Mouse (Mus musculus) midbrain, embryonic 10.5 days (tissue): ENCODE results near the gene Cd2bp2. TPM values are rescaled to one million over a fixed set of nuclear protein-coding genes. Genes with fewer than 3 reads are reported as not detected.

Experiments
- DNase-seq: peaks from one replicate; pipeline ENCODE4 v3.0.0-alpha.2; 2017; ENCODE audit warnings: low spot score
- H3K27ac ChIP-seq: fragments of 300-500 bp; sonication (generic); replicated peaks from 2 replicates; pipeline ENCODE4 v1.5.1; 2016; ENCODE audit warnings: mild to moderate bottlenecking
- H3K27me3 ChIP-seq: fragments of 300-500 bp; sonication (generic); 2 replicates; pipeline ENCODE4 v1.6.1; 2016; ENCODE audit warnings: low read depth, mild to moderate bottlenecking; ENCODE audit not compliant: poor library complexity, severe bottlenecking
- H3K36me3 ChIP-seq: fragments of 300-500 bp; sonication (generic); 2 replicates; pipeline ENCODE4 v1.6.1; 2016; ENCODE audit warnings: mild to moderate bottlenecking, moderate library complexity
- H3K4me1 ChIP-seq: fragments of 300-500 bp; sonication (generic); 2 replicates; pipeline ENCODE4 v1.6.1; 2016
- H3K4me3 ChIP-seq: fragments of 300-500 bp; sonication (generic); 2 replicates; pipeline ENCODE4 v1.5.1; 2016; ENCODE audit warnings: mild to moderate bottlenecking, moderate library complexity
- H3K9me3 ChIP-seq: fragments of 300-500 bp; sonication (generic); replicated peaks from 2 replicates; pipeline ENCODE4 v1.6.1; 2016; ENCODE audit warnings: mild to moderate bottlenecking
- WGBS: fragments of 180-500 bp; shearing (Covaris S2); methylation state at CpG from one replicate; pipeline ENCODE4 v1.1.7; 2016; 5-methylcytosine and 5-hydroxymethylcytosine counted together
- polyA plus RNA-seq: library from polyadenylated mRNA; unstranded; fragments of >200 nt; fragmentation: Nextera tagmentation; extraction: Ambion mirVana; gene quantifications from 2 replicates; pipeline ENCODE4 v1.2.1, GENCODE M21; 2016

The Cd2bp2 gene
- polyA plus RNA-seq, 1 experiment from 2014 or later: 94.3 TPM

DNA sequence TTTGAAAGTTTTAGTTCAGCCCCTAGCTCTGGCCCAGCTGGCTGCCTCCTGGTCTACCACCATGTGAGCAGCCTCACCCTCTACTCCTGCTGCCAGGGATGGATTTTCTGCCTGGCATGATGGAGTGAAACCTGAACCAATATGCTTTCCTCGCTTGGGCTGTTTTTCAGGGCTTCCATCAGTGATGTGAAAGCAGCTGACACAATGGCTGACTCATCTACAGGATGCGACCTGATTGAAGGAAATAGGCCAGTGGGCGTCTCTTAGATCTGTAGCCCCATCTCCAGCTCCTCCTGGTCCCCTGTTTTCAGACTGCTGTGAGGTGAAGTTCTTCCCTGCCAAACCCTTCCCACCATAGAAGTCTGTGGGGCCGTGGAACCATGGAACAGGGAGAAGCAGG is 18.9 kb downstream of the Cd2bp2 start:
- Histone ChIP-seq H3K9me3 (0 out of 2 replicates have a peak, but pooled peaks cover 3% of the 10 kb centered on the region), H3K27me3 (no peaks in the 10 kb centered on the region), H3K4me1 (no peaks in the 10 kb centered on the region), H3K27ac (no peak overlapping the region), H3K4me3 (no peak overlapping the region), H3K36me3 (no peaks in the 10 kb centered on the region)
- 79% methylated on average over 4 of the region's 4 CpGs for WGBS
- no peak for DNase-seq

DNA sequence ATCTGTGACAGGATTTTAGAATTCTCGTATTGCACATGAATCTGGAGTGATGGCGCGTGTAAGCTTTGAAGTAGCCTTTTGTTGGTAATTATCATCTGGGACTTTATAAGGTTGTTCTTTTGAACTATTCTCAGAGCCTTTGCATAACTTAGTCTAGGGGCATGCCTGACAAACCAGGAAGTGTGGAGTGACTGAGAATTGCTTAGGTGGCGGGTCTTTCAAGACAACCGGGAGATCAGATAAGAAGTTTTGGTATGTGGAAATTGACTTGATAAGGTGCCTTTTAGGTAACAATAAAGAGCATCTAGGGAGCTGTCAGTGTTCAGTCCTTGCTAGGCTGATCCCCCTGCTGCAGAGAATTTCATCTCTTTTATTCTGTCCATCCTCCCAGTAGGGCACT is 29.3 kb downstream of the Cd2bp2 start:
- Histone ChIP-seq H3K9me3 (no peaks in the 10 kb centered on the region), H3K4me3 (no peak overlapping the region), H3K27me3 (no peaks in the 10 kb centered on the region), H3K4me1 (no peaks in the 10 kb centered on the region), H3K27ac (no peak overlapping the region), H3K36me3 (no peaks in the 10 kb centered on the region)
- 93% methylated on average over 5 of the region's 5 CpGs for WGBS
- DNase-seq: no peak

DNA sequence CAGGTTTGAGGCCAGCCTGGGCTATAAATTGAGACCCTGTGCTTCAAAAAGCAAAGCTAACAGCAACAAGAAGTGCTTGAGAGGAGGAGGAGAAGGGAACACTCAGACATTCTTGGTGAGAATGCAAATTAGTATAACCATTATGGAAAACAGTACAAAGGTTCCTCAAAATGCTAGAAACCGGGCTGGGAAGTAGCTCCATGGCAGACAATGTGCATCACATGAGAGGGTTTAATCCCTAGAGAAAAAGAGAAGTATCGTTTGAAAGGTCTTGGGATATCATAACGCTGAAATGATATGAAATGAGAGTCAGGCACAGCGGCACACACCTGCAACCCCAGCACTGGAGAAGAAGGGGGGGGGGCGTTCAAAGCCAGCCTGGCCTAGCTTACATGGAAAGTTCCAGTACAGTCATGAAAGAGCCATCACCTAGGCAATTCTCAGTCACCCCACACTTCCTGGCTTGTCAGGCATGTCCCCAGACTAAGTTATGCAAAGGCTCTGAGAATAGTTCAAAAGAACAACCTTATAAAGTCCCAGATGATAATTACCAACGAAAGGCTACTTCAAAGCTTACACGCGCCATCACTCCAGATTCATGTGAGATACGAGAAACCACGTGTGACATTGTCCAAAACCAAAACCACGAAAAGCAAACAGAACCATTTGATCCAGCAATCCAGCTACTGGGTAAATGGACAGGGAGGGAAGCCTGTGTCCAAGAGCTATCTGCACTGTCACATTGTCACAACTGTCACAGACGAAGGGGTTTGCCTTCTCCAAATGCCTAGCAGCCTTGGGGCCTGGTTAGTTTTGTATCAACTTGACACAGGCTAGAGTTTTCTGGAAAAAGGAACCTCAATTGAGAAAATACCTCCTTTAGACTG is 30.0 kb downstream of the Cd2bp2 start:
- Histone ChIP-seq H3K4me3 (no peak overlapping the region), H3K27me3 (no peaks in the 10 kb centered on the region), H3K36me3 (no peaks in the 10 kb centered on the region), H3K9me3 (no peaks in the 10 kb centered on the region), H3K4me1 (no peaks in the 10 kb centered on the region), H3K27ac (no peak overlapping the region)
- 88% methylated on average over 12 of the region's 12 CpGs for WGBS
- DNase-seq: no peak

DNA sequence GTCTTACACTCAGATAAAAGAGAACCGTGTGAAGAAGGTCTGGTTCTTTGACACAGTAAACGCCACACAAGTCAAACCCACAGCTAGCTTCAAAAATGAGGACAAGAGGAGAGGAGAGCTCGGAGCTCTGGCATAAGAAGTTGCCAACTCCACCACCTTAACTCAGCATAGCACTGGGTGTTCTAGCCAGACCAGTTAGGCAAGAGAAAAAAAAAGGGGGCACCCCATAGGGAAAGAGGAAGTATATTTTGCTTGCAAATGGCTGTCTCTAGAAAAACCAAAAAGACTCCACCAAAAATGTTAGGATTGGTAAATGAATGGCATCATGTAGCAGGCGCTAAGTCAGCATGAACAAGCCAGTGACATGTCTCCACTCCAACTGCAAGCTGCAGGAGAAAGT is 31.8 kb downstream of the Cd2bp2 start:
- WGBS: 80% methylated on average over 4 of the region's 4 CpGs
- no peak overlapping the region for H3K27ac ChIP-seq
- H3K4me3 ChIP-seq: no peak overlapping the region
- H3K36me3 ChIP-seq: no peaks in the 10 kb centered on the region
- no peaks in the 10 kb centered on the region for H3K9me3 ChIP-seq
- no peak for DNase-seq
- H3K4me1 ChIP-seq: no peaks in the 10 kb centered on the region
- H3K27me3 ChIP-seq: no peaks in the 10 kb centered on the region

DNA sequence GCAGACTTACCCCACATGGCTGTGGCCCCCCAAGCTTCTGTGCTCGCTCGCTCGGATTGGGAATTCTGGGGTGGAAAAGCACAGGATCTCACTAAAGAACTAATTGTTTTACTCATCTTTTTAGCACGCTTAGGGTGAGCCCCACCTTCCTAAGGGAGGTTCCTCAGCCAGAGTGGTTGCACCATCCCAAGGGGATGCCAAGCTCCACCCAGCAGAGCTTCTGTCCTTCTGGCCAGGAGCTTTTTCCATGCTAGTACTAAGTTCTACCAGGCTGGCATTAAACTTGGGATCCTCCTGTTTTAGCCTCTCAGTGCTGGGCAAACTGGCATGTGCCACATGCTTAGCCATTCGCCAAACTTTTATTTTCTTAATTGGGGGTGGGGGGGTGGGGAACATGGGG is 33.3 kb downstream of the Cd2bp2 start:
- Histone ChIP-seq H3K27ac (no peak overlapping the region), H3K9me3 (no peaks in the 10 kb centered on the region), H3K36me3 (no peaks in the 10 kb centered on the region), H3K4me3 (no peak overlapping the region), H3K4me1 (no peaks in the 10 kb centered on the region), H3K27me3 (no peaks in the 10 kb centered on the region)
- DNase-seq: no peak
- WGBS: 92% methylated on average over 5 of the region's 5 CpGs

DNA sequence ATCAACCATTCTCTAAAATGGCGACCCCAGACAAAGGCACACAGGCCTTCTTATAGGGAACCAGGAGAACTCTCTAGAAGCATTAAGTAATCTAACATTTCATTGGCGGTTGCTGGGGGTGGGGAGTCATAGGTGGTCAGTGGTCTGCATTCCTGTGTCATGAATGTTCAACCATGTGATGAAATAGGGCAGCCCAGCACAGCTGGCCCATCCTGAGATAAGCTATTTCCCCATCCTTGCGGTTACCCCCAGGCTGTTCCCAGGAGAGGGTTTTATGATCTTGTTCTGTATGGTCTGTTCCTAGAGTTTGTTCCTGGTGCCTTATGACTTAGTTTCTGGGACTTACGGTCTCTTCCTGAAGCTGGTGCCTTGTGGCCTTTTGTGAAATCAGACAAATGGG is 38.3 kb downstream of the Cd2bp2 start:
- H3K36me3 ChIP-seq: no peaks in the 10 kb centered on the region
- H3K4me1 ChIP-seq: no peaks in the 10 kb centered on the region
- no peak overlapping the region for H3K27ac ChIP-seq
- WGBS: 89% methylated on average over 4 of the region's 4 CpGs
- no peaks in the 10 kb centered on the region for H3K9me3 ChIP-seq
- H3K27me3 ChIP-seq: no peaks in the 10 kb centered on the region
- H3K4me3 ChIP-seq: no peak overlapping the region
- DNase-seq: no peak

DNA sequence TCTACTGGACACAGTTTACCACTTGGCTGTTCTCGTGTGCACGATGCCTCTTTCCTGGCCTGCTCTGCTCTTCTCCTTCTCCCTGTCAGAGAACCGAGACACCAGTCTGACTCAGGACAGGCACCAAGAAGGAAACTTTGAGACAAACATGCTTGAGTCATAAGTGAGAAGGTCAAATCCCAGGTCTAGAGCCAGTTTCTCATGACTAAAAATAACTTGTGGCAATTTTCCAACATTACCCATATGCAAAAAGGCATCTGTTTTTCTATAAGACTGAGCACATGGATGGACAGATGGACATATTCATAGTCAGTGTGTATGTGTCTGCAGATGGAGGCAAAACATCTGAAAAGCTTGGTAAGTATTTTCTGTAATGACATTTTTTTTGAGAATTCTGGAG is 42.4 kb downstream of the Cd2bp2 start:
- no peaks in the 10 kb centered on the region for H3K27me3 ChIP-seq
- 97% methylated on average over 3 of the region's 3 CpGs for WGBS
- no peak overlapping the region for H3K27ac ChIP-seq
- H3K9me3 ChIP-seq: no peaks in the 10 kb centered on the region
- no peak overlapping the region for H3K4me3 ChIP-seq
- no peaks in the 10 kb centered on the region for H3K4me1 ChIP-seq
- DNase-seq: no peak
- no peaks in the 10 kb centered on the region for H3K36me3 ChIP-seq

DNA sequence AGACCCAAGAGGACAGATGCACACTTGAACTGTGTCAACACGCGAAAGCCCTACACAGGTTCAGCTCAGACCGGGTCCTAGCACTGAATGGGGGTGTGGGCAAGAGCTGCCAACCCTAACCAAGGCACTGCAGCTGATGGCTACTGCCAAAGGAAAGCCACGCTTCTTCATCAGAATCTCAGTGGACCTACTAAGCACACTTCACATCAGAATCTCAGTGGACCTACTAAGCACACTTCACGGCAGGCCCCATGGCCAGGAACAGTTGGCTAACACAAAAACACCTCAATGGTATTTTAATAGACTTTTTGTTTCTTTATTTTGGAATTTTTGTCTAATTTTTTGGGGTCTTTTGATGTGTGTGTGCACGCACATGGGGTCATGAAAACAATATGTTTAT is 43.4 kb downstream of the Cd2bp2 start:
- WGBS: 91% methylated on average over 6 of the region's 6 CpGs
- no peaks in the 10 kb centered on the region for H3K27me3 ChIP-seq
- no peaks in the 10 kb centered on the region for H3K36me3 ChIP-seq
- H3K4me3 ChIP-seq: no peak overlapping the region
- H3K27ac ChIP-seq: no peak overlapping the region
- H3K9me3 ChIP-seq: no peaks in the 10 kb centered on the region
- DNase-seq: no peak
- H3K4me1 ChIP-seq: no peaks in the 10 kb centered on the region

DNA sequence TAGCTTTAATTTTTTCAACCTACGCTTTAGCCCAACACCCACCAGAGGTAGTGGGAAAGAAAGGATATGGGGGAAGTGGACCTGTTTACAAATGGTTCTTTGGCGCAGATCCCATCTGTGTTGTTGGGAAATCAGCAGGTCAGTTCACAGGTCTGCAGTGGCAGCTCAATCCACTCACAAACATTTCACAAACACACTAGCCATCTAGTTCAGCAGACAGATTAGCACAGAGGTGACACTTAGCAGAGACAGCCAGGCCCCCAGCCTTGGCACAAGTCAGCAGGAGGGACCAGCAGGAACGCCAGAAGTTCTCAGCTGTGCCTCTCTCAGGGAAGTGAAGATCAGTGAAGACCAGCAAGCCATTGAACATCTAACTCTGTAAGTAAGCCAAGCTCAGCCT is 47.9 kb downstream of the Cd2bp2 start:
- H3K27ac ChIP-seq: no peak overlapping the region
- no peak for DNase-seq
- no peak overlapping the region for H3K4me3 ChIP-seq
- WGBS: 84% methylated on average over 3 of the region's 3 CpGs
- no peaks in the 10 kb centered on the region for H3K27me3 ChIP-seq
- peaks cover 17% of the 10 kb centered on the region for H3K4me1 ChIP-seq
- no peaks in the 10 kb centered on the region for H3K9me3 ChIP-seq
- no peaks in the 10 kb centered on the region for H3K36me3 ChIP-seq

DNA sequence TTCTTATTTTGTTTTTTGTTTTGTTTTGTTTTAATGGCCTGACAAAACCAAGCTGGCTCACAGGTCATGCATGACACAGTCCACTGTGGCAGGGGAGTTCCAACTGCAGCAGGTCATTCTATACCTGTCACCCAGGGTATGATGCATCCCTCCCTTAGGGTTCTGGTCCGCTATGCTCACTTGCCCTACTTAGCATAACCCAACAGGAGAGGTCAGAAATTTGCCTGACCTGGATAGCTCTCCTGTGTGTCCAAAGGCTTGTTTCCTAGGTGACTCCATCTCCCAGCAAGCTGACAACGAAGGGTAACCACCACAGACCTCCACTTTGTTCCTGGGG is 49.6 kb downstream of the Cd2bp2 start:
- 50% methylated on average over 2 of the region's 2 CpGs for WGBS
- Histone ChIP-seq H3K9me3 (no peaks in the 10 kb centered on the region), H3K4me3 (no peak overlapping the region), H3K27ac (no peak overlapping the region), H3K4me1 (peaks cover 17% of the 10 kb centered on the region), H3K36me3 (no peaks in the 10 kb centered on the region), H3K27me3 (no peaks in the 10 kb centered on the region)
- DNase-seq: no peak

DNA sequence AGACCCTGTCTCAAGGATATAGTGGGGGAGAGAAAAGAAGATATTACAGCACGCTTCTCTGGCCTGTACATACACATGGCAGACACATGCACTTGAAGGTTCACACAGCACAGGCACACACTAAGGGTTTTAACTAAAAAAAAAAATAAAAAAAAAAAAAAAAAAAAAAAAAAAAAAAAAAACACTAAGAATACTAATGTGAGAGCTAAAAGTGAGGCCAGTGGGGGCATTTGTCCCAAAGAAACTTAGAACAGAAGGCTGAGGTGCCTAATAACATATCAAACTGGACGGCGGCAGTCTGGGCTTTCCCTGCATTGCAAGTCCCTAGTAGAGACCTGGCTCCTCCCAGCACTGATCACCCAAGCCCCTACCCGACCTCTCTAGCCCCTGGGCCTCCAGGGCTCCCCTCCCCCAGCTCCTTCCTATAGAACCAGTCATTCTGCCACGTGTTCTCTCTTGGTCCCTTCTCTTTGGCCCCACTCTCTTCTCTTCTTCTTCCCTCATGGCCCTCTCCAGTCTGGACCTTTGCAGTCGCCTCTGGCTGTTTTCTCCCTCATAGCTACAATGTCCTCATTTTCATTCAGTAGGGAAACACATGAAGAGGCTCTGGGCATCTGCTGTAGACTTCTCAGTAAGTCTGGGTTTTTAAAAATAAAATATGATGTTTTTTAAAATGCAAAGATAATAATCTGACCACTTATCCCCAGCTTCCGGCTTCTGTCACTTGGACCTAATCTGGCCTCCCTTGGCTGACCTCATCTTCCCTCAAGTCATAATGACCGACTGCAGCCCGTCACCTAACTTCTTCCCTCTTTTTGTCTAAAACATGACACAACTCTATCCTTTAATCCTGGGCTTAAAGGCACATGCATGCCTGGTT is 50.2 kb downstream of the Cd2bp2 start:
- 51% methylated on average over 9 of the region's 9 CpGs for WGBS
- H3K36me3 ChIP-seq: no peaks in the 10 kb centered on the region
- H3K9me3 ChIP-seq: no peaks in the 10 kb centered on the region
- H3K27ac ChIP-seq: no peak overlapping the region; the same call in 1 of the 2 replicates
- H3K27me3 ChIP-seq: no peaks in the 10 kb centered on the region
- no peak overlapping the region for H3K4me3 ChIP-seq
- peaks cover 17% of the 10 kb centered on the region for H3K4me1 ChIP-seq
- DNase-seq: peak; percentile 31

DNA sequence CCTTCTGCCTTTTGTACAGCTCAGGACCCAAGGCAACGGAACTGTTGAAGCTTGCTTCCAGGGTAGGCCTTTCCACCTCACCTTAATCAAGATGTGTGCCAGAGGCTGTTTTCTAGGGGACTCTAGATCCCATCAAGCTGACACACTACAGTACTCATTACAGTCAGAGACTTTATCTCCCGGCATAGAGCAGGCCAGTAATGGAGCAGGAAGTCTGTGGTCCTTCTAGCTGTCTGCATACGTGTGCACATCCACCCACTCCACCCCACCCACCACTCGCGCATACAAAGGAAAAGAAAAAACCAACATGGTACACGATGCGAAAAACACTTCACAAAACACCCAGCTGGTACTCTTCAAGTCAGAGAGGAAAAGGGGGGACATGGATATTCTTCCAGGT is 51.4 kb downstream of the Cd2bp2 start:
- H3K4me3 ChIP-seq: no peak overlapping the region
- no peaks in the 10 kb centered on the region for H3K9me3 ChIP-seq
- H3K27ac ChIP-seq: no peak overlapping the region
- WGBS: 94% methylated on average over 7 of the region's 7 CpGs
- DNase-seq: no peak
- H3K36me3 ChIP-seq: no peaks in the 10 kb centered on the region
- peaks cover 17% of the 10 kb centered on the region for H3K4me1 ChIP-seq
- H3K27me3 ChIP-seq: no peaks in the 10 kb centered on the region

DNA sequence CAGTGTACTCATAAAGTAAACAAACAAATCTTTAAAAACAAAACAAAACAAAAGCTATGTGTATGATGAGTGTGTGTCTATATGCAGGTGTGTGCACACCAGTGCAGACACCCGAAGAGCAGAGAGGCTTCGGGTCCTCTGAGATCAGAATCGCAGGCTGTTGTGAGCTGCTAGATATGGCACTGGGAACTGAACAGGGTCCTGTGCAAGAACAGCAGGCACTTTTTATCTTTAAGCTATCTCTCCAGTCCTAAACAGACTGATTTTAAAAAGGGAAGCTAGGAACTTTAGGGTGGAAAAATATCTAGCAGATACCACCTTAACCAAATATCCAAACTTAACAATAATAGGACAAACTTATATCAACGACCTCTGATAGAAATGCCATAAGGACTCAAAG is 53.2 kb downstream of the Cd2bp2 start:
- Histone ChIP-seq H3K9me3 (no peaks in the 10 kb centered on the region), H3K27ac (no peak overlapping the region), H3K36me3 (no peaks in the 10 kb centered on the region), H3K4me3 (no peak overlapping the region), H3K4me1 (peaks cover 17% of the 10 kb centered on the region), H3K27me3 (no peaks in the 10 kb centered on the region)
- no peak for DNase-seq
- WGBS: 93% methylated on average over 4 of the region's 4 CpGs
